Mouse (Mus musculus) left cerebral cortex, postnatal 14 days (tissue): ENCODE measurements at regions not wholly inside any gene's neighbourhood (a gene's known extent, or its start where the extent isn't known, plus 50 kb on each side); places are given as distances from the start of the nearest gene placed in this dataset.
"Not testable (repeated sequence)": the region's sequence is repeated elsewhere in the genome, so short reads cannot be mapped to it uniquely, and the experiment has no call there.

ENCODE experiments used
- DNase-seq, 2 experiments: peaks; one replicate each; pipeline ENCODE4 v3.0.0; 2021 to 2022; ENCODE audit warnings: low spot score in 2 of 2, mixed read lengths in 1 of 2
- intact Hi-C: fragments of 180-260 bp; cut with DNase I; formaldehyde crosslinking; loops from one replicate; pipeline ENCODE4 v1.15.1; 2025

GRCm38 (mm10) chr13:85035903-85036302, 153.3 kb upstream of the Ccnh start:
- intact Hi-C loops: no loop called here
- no peak for DNase-seq

- no peak for DNase-seq
- intact Hi-C loops: no loop called here
These were observed 152.4 kb upstream of the Ccnh start for GRCm38 (mm10) chr13:85036830-85037229.

- peak; percentile 27 to 52 for DNase-seq
- intact Hi-C loops: loop anchor here (10.0 kb wide), 1 partner anchor 112 kb away; no protein-coding TSS in a partner anchor
These were observed 122.3 kb upstream of the Ccnh start for GRCm38 (mm10) chr13:85066585-85067550.

GRCm38 (mm10) chr13:85067551-85068283, 121.5 kb upstream of the Ccnh start:
- intact Hi-C loops: loop anchor here (10.0 kb wide), 1 partner anchor 113 kb away; no protein-coding TSS in a partner anchor
- DNase-seq: no peak

GRCm38 (mm10) chr13:85068403-85068802, 120.8 kb upstream of the Ccnh start:
- peak; percentile 4 to 6 for DNase-seq

GRCm38 (mm10) chr13:85083335-85083734, 105.9 kb upstream of the Ccnh start:
- DNase-seq: peak in 1 of 2 experiments; percentile 22
- intact Hi-C loops: no loop called here

More at GRCm38 (mm10) chr13:85068403-85068802, 120.8 kb upstream of the Ccnh start:
- intact Hi-C loops: loop anchor here (10.0 kb wide), 1 partner anchor 114 kb away; no protein-coding TSS in a partner anchor

- intact Hi-C loops: no loop called here
- no peak for DNase-seq
These were observed 105.5 kb upstream of the Ccnh start for GRCm38 (mm10) chr13:85083742-85084141.

GRCm38 (mm10) chr13:85096174-85096573, 93.0 kb upstream of the Ccnh start:
- intact Hi-C loops: no loop called here
- DNase-seq: no peak

GRCm38 (mm10) chr13:85123309-85123708, 65.9 kb upstream of the Ccnh start:
- intact Hi-C loops: no loop called here
- peak in 1 of 2 experiments; percentile 1 for DNase-seq

- intact Hi-C loops, DNase-seq: not testable (repeated sequence)
These were observed 62.3 kb upstream of the Ccnh start for GRCm38 (mm10) chr13:85126573-85127547.

GRCm38 (mm10) chr13:85127548-85127925, 61.7 kb upstream of the Ccnh start:
- no peak for DNase-seq
- intact Hi-C loops: no loop called here
